ENCODE assay signal across 12 mouse cellular contexts in the genomic region with DNA sequence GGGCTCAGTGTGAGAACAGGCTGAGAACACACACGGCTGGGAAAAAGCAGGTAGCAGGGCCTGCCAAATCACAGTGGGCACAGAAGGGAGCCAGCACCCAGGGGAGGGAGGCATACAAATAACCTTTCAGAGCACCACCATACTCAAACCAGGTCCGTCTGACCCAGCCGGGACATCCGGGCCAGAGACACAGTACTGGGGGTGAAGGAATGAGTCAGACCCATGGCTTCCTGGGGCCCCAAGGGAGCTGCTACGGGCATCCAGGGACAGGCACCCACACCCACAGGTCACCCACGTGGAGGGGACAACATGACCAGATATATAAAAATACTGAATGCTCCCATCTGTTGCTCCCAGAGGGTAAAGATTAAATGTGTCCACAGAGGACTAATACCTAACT. TPM values are rescaled to one million over a fixed set of nuclear protein-coding genes. Genes with fewer than 3 reads are reported as not detected.
DNase-seq lines count a peak whose midpoint lies in the region; ATAC-seq and TF ChIP-seq lines count a peak whose summit lies in the region.
"Had no signal": no experiment of that assay in that cellular context is flagged by ENCODE, and none has a peak within 500 bp of the region (broad histone marks: within the 10 kb centered on the region; RNA-seq: fewer than 3 reads in every experiment).

No protein-coding gene starts in this region.

- no peaks in the 10 kb centered on the region for H3K9me3 ChIP-seq in megakaryocyte, embryonic 14.5 days
- H3K9me3 ChIP-seq in stomach, postnatal 0 days (ENCODE audit: control insufficient read depth, low read length) = no peaks in the 10 kb centered on the region
- H3K9me3 ChIP-seq: forebrain, embryonic 12.5 days; kidney, embryonic 15.5 days had no signal

- H3K27me3 ChIP-seq in megakaryocyte, embryonic 14.5 days (replicated peaks) = no peaks in the 10 kb centered on the region
- H3K27me3 ChIP-seq in stomach, postnatal 0 days (ENCODE audit: control insufficient read depth, insufficient read depth, low read length) = no peaks in the 10 kb centered on the region
- H3K27me3 ChIP-seq: forebrain, embryonic 12.5 days; kidney, embryonic 15.5 days had no signal

- H3K9ac ChIP-seq in stomach, postnatal 0 days (ENCODE audit: low read length) = 0 out of 2 replicates have a peak overlapping the region, but pooled peaks have one; percentile 13
- H3K9ac ChIP-seq: forebrain, embryonic 12.5 days; kidney, embryonic 15.5 days had no signal

- peak; percentile 93 for DNase-seq in heart, adult 11 months
- no peak for DNase-seq in heart, postnatal 36 days
- no peak for DNase-seq in stomach, postnatal 0 days (ENCODE audit: low spot score)
- no peak for DNase-seq in urinary bladder, postnatal 14 days (ENCODE audit: low spot score)
- DNase-seq: gastrocnemius, postnatal 25 days; right cerebral cortex, adult 18-20 months had no signal

- no peak for TF ChIP-seq CTCF in stomach, postnatal 0 days (IDR thresholded peaks at IDR 0.05; ENCODE audit: low read depth)

- intact Hi-C loops in heart, postnatal 36 days (cut with DNase I) = no loop called here

- ATAC-seq in megakaryocyte, adult 5-6 weeks (ENCODE audit: poor library complexity, severe bottlenecking) = no peak
- ATAC-seq in activated CD4-positive, CD25-positive, alpha-beta regulatory T cell, adult 4 months = peak; percentile 5
- no peak for ATAC-seq in stomach, postnatal 0 days (ENCODE audit: low FRiP score, low TSS enrichment)

- peaks cover 86% of the 10 kb centered on the region for H3K4me1 ChIP-seq in megakaryocyte, embryonic 14.5 days
- 0 out of 2 replicates have a peak, but pooled peaks cover 3% of the 10 kb centered on the region for H3K4me1 ChIP-seq in stomach, postnatal 0 days (replicated peaks; ENCODE audit: control insufficient read depth, insufficient read depth)

- no peak overlapping the region for H3K27ac ChIP-seq in stomach, postnatal 0 days (replicated peaks)
- H3K27ac ChIP-seq: forebrain, embryonic 12.5 days; kidney, embryonic 15.5 days had no signal

- H3K4me3 ChIP-seq in megakaryocyte, embryonic 14.5 days (replicated peaks) = peak overlapping the region; percentile 86
- H3K4me3 ChIP-seq in stomach, postnatal 0 days (ENCODE audit: low read depth, low read length) = no peak overlapping the region
- H3K4me3 ChIP-seq: forebrain, embryonic 12.5 days; kidney, embryonic 15.5 days had no signal

- WGBS in stomach, postnatal 0 days = 66% methylated on average over 6 of the region's 6 CpGs

- H3K4me2 ChIP-seq in stomach, postnatal 0 days (replicated peaks; ENCODE audit: low read depth) = no peak overlapping the region
- H3K4me2 ChIP-seq: forebrain, embryonic 12.5 days; kidney, embryonic 15.5 days; liver, embryonic 11.5 days had no signal

- TF ChIP-seq EP300 in stomach, postnatal 0 days (optimal IDR thresholded peaks at IDR 0.05) = no peak

- H3K36me3 ChIP-seq in megakaryocyte, embryonic 14.5 days (replicated peaks; ENCODE audit: low read length) = peaks cover 54% of the 10 kb centered on the region
- H3K36me3 ChIP-seq in stomach, postnatal 0 days (ENCODE audit: control insufficient read depth, insufficient read depth, low read length) = no peaks in the 10 kb centered on the region
- H3K36me3 ChIP-seq: forebrain, embryonic 12.5 days; kidney, embryonic 15.5 days had no signal

RNA-seq across cellular contexts. Expression of a gene that starts 10.1 kb away (rescaled TPM):
- 10 to 100 TPM; 29.2 to 29.4 TPM for total RNA-seq in heart, postnatal 36 days (2021)
- 69.0 and 80.2 TPM in 2 replicates for polyA plus RNA-seq in megakaryocyte, embryonic 14.5 days (2012; ENCODE audit: insufficient read depth, low replicate concordance)
- total RNA-seq in megakaryocyte, adult 5-6 weeks (2015) = 28.3 and 32.6 TPM in 2 replicates
- total RNA-seq in megakaryocyte, adult 5-6 weeks (2017) = 26.7 and 47.2 TPM in 2 replicates
- 10 to 100 TPM; 81.5 to 98.2 TPM for polyA plus RNA-seq in activated CD4-positive, CD25-positive, alpha-beta regulatory T cell, adult 4 months (2017; shearing (Covaris generic))
- polyA plus RNA-seq in stomach, postnatal 0 days (2015; fragmentation: Nextera tagmentation; extraction: Ambion mirVana) = 14.7 and 15.5 TPM in 2 replicates

RNA-seq across cellular contexts. Expression of a gene that starts 50.4 kb away (rescaled TPM):
- 100 to 1,000 TPM; 189 to 218 TPM for total RNA-seq in heart, postnatal 36 days (2021)
- 21.7 and 34.2 TPM in 2 replicates for polyA plus RNA-seq in megakaryocyte, embryonic 14.5 days (2012; ENCODE audit: insufficient read depth, low replicate concordance)
- 52.7 and 58.3 TPM in 2 replicates for total RNA-seq in megakaryocyte, adult 5-6 weeks (2015)
- 1.8 and 6.0 TPM in 2 replicates for total RNA-seq in megakaryocyte, adult 5-6 weeks (2017)
- polyA plus RNA-seq in activated CD4-positive, CD25-positive, alpha-beta regulatory T cell, adult 4 months (2017; shearing (Covaris generic)) = 1 to 10 TPM in 1 of 2 experiments, under 1 TPM in 1; 0.90 to 1.1 TPM
- 185 and 206 TPM in 2 replicates for polyA plus RNA-seq in stomach, postnatal 0 days (2015; fragmentation: Nextera tagmentation; extraction: Ambion mirVana)

Comparison
In these comparisons a context has a peak if more than half of its experiments do, and no peak if none do; other contexts are left out.
1. RNA of a gene that starts 50.4 kb away (polyA plus RNA-seq): 185 to 206 TPM in stomach, postnatal 0 days and 21.7 to 34.2 TPM in megakaryocyte, embryonic 14.5 days; 0.90 to 1.1 TPM in activated CD4-positive, CD25-positive, alpha-beta regulatory T cell, adult 4 months; every median in the first group is over 10 times any median in the second.